Mouse (Mus musculus) activated CD4-positive, CD25-positive, alpha-beta regulatory T cell, adult 4 months (primary cell): Measurements from ENCODE around the gene Irak3. TPM values are rescaled to one million over a fixed set of nuclear protein-coding genes. Genes with fewer than 3 reads are reported as not detected.

Source experiments
- ATAC-seq: one replicate; pipeline ENCODE4 v1.8.0; 2017
- polyA plus RNA-seq, 2 experiments: library from polyadenylated mRNA; unstranded; fragments of 100-300 nt; shearing (Covaris generic); gene quantifications; one replicate each; pipeline ENCODE4 v1.2.1; 2017

Irak3 gene
- polyA plus RNA-seq, 2 experiments from 2014 or later, result 0.69 to 1.4 TPM

DNA sequence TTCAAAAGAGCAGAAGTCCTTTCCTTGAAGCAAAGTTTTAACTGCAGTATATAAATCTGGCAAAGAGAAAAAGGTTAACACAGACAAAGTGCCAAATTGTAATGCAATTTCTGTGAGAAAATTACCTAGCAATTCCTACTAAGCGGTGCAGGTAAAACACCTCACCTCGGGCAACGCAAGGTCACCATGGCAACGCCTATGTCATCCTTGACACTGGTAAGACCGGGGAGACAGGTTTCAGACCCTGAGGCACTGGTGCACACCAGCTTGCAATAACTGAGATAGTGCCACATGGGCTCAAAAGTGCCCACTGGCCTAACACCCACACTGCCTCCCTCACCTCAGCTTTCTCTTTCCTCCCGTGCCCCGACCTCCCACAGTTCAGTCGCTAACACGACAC lies 106.8 kb downstream of the Irak3 start:
- no peak for ATAC-seq

GRCm38 (mm10) chr10:120092548-120092947 lies 109.4 kb downstream of the Irak3 start:
- ATAC-seq, result no peak

Other genes with a start within 250 kb of the Irak3 start
- 1 to 10 TPM; 9.3 to 9.4 TPM for gene Helb, start 89.1 kb downstream of the Irak3 start, polyA plus RNA-seq
- 100 to 1,000 TPM; 120 to 133 TPM for gene Tmbim4, start 540 bp downstream of the Irak3 start, polyA plus RNA-seq
- 10 to 100 TPM; 68.6 to 93.6 TPM for gene Llph, start 24.9 kb upstream of the Irak3 start, polyA plus RNA-seq